Mouse (Mus musculus) thymus, adult 2 months (tissue): ENCODE data around the gene Il21r. TPM values are rescaled to one million over a fixed set of nuclear protein-coding genes. Genes with fewer than 3 reads are reported as not detected.

Source experiments
- DNase-seq: peaks from one replicate; pipeline ENCODE4 v3.0.0; 2021
- H3K27ac ChIP-seq: fragments of 200-500 bp; 2 replicates; pipeline ENCODE4 v1.5.1; 2012; ENCODE audit warnings: low read length, control low read depth; ENCODE audit not compliant: control insufficient read depth, insufficient read depth
- H3K27me3 ChIP-seq: fragments of 200-500 bp; 2 replicates; pipeline ENCODE4 v1.6.1; 2012; ENCODE audit warnings: mild to moderate bottlenecking, low read length, moderate library complexity, mixed read lengths; ENCODE audit not compliant: control insufficient read depth, insufficient read depth
- H3K36me3 ChIP-seq: fragments of 200-500 bp; 2 replicates; pipeline ENCODE4 v1.6.1; 2012; ENCODE audit warnings: mild to moderate bottlenecking, low read length, moderate library complexity; ENCODE audit not compliant: control insufficient read depth, insufficient read depth
- H3K4me1 ChIP-seq: fragments of 200-500 bp; replicated peaks from 2 replicates; pipeline ENCODE4 v1.6.1; 2012; ENCODE audit warnings: low read length; ENCODE audit not compliant: control insufficient read depth, insufficient read depth
- H3K4me3 ChIP-seq: fragments of 200-500 bp; 2 replicates; pipeline ENCODE4 v1.5.1; 2012; ENCODE audit warnings: mild to moderate bottlenecking, low read length, control low read depth, moderate library complexity; ENCODE audit not compliant: control insufficient read depth, insufficient read depth
- CTCF ChIP-seq: fragments of 200-500 bp; IDR thresholded peaks from 2 replicates; pipeline ENCODE4 v1.5.1; 2012; ENCODE audit warnings: mild to moderate bottlenecking, control low read depth, low read length, moderate library complexity, borderline replicate concordance; ENCODE audit not compliant: control insufficient read depth, poor library complexity, insufficient read depth; ENCODE audit errors: extremely low read depth
- POLR2A ChIP-seq: fragments of 200-500 bp; IDR thresholded peaks from 2 replicates; pipeline ENCODE4 v1.6.1; 2012; ENCODE audit warnings: mild to moderate bottlenecking, low read length, control low read depth, moderate library complexity; ENCODE audit not compliant: control insufficient read depth, poor library complexity, insufficient read depth; ENCODE audit errors: extremely low read depth
- WGBS: fragments of 180-500 bp; shearing (Covaris S2); methylation state at CpG from one replicate; pipeline ENCODE4 v1.1.7; 2018; 5-methylcytosine and 5-hydroxymethylcytosine counted together
- polyA plus RNA-seq: library from polyadenylated mRNA; depleted of rRNA; stranded (reverse); fragments of >200 nt; gene quantifications from 2 replicates; pipeline ENCODE4 v1.2.3, GENCODE M21; 2012

The Il21r gene
- polyA plus RNA-seq, 1 experiment, result 188 TPM

- 86% methylated on average over 3 of the region's 3 CpGs for WGBS
- Histone ChIP-seq H3K4me1 (peaks cover 47% of the 10 kb centered on the region), H3K4me3 (no peak overlapping the region), H3K27ac (no peak overlapping the region), H3K27me3 (no peaks in the 10 kb centered on the region), H3K36me3 (peaks cover 38% of the 10 kb centered on the region)
- no peak for DNase-seq
- TF ChIP-seq CTCF (no peak), POLR2A (no peak)
These were observed 25.1 kb upstream of the Il21r start for GRCm38 (mm10) chr7:125578106-125578505.

GRCm38 (mm10) chr7:125579545-125580219 is 23.5 kb upstream of the Il21r start:
- DNase-seq, result no peak
- TF ChIP-seq CTCF (no peak), POLR2A (no peak)
- peaks cover 23% of the 10 kb centered on the region for H3K36me3 ChIP-seq
- WGBS, result 43% methylated on average over 9 of the region's 9 CpGs
- no peaks in the 10 kb centered on the region for H3K27me3 ChIP-seq
- H3K4me1 ChIP-seq, result peaks cover 62% of the 10 kb centered on the region
- H3K27ac ChIP-seq, result peak overlapping the region; percentile 27; the same call in 1 of the 2 replicates
- no peak overlapping the region for H3K4me3 ChIP-seq

- WGBS, result 88% methylated on average over 1 of the region's 1 CpGs
- peaks cover 65% of the 10 kb centered on the region for H3K4me1 ChIP-seq
These were observed 23.0 kb upstream of the Il21r start for GRCm38 (mm10) chr7:125580220-125580549.

GRCm38 (mm10) chr7:125580625-125581316 is 22.5 kb upstream of the Il21r start:
- no peak for DNase-seq
- no peak overlapping the region for H3K27ac ChIP-seq
- no peaks in the 10 kb centered on the region for H3K27me3 ChIP-seq
- WGBS, result 9% methylated on average over 16 of the region's 16 CpGs
- peaks cover 65% of the 10 kb centered on the region for H3K4me1 ChIP-seq
- H3K36me3 ChIP-seq, result peaks cover 12% of the 10 kb centered on the region
- no peak for TF ChIP-seq POLR2A
- peak overlapping the region; percentile 31 for H3K4me3 ChIP-seq

More at GRCm38 (mm10) chr7:125580220-125580549, 23.0 kb upstream of the Il21r start:
- Histone ChIP-seq H3K27me3 (no peaks in the 10 kb centered on the region), H3K4me3 (no peak overlapping the region), H3K36me3 (peaks cover 18% of the 10 kb centered on the region), H3K27ac (peak overlapping the region; percentile 27; the same call in 1 of the 2 replicates)
- no peak for TF ChIP-seq POLR2A
- no peak for DNase-seq

GRCm38 (mm10) chr7:125581317-125581672 is 21.9 kb upstream of the Il21r start:
- H3K27ac ChIP-seq, result no peak overlapping the region
- DNase-seq, result peak; percentile 91
- under 1% methylated on average over 21 of the region's 21 CpGs for WGBS

GRCm38 (mm10) chr7:125583325-125584004 is 19.8 kb upstream of the Il21r start:
- Histone ChIP-seq H3K36me3 (no peaks in the 10 kb centered on the region), H3K27me3 (no peaks in the 10 kb centered on the region), H3K4me1 (peaks cover 64% of the 10 kb centered on the region), H3K27ac (peak overlapping the region; percentile 58), H3K4me3 (no peak overlapping the region)
- TF ChIP-seq CTCF, result no peak
- TF ChIP-seq POLR2A, result no peak
- DNase-seq, result no peak
- 10% methylated on average over 6 of the region's 6 CpGs for WGBS

More at GRCm38 (mm10) chr7:125581317-125581672, 21.9 kb upstream of the Il21r start:
- TF ChIP-seq CTCF (peak; percentile 98), POLR2A (no peak)
- H3K4me3 ChIP-seq, result peak overlapping the region; percentile 31
- H3K4me1 ChIP-seq, result peaks cover 65% of the 10 kb centered on the region
- no peaks in the 10 kb centered on the region for H3K27me3 ChIP-seq
- peaks cover 6% of the 10 kb centered on the region for H3K36me3 ChIP-seq
